Mouse (Mus musculus) midbrain, embryonic 15.5 days (tissue): ENCODE measurements around the gene 1700049E17Rik2. TPM values are rescaled to one million over a fixed set of nuclear protein-coding genes. Genes with fewer than 3 reads are reported as not detected.
"Not testable (repeated sequence)": the region's sequence is repeated elsewhere in the genome, so short reads cannot be mapped to it uniquely, and the experiment has no call there.

Experiments used
- ATAC-seq: fragments of 200-750 bp; cut with Nextera tagmentation; replicated peaks from 2 replicates; pipeline ENCODE4 v1.8.0; 2017; ENCODE audit warnings: moderate TSS enrichment
- H3K27ac ChIP-seq: fragments of 300-500 bp; sonication (generic); 2 replicates; pipeline ENCODE4 v1.5.1; 2015; ENCODE audit warnings: mild to moderate bottlenecking, inconsistent platforms
- H3K27me3 ChIP-seq: fragments of 300-500 bp; sonication (generic); replicated peaks from 2 replicates; pipeline ENCODE4 v1.6.1; 2015; ENCODE audit warnings: inconsistent platforms
- H3K36me3 ChIP-seq: fragments of 300-500 bp; sonication (generic); replicated peaks from 2 replicates; pipeline ENCODE4 v1.6.1; 2015; ENCODE audit warnings: inconsistent platforms
- H3K4me1 ChIP-seq: fragments of 300-500 bp; sonication (generic); 2 replicates; pipeline ENCODE4 v1.6.1; 2015; ENCODE audit warnings: inconsistent platforms
- H3K4me2 ChIP-seq: fragments of 300-500 bp; sonication (generic); 2 replicates; pipeline ENCODE4 v1.6.1; 2015; ENCODE audit warnings: inconsistent platforms, mild to moderate bottlenecking, moderate library complexity
- H3K4me3 ChIP-seq: fragments of 300-500 bp; sonication (generic); 2 replicates; pipeline ENCODE4 v1.5.1; 2015; ENCODE audit warnings: mild to moderate bottlenecking, inconsistent platforms
- H3K9ac ChIP-seq: fragments of 300-500 bp; sonication (generic); 2 replicates; pipeline ENCODE4 v1.6.1; 2015; ENCODE audit warnings: mild to moderate bottlenecking, inconsistent platforms
- H3K9me3 ChIP-seq: fragments of 300-500 bp; sonication (generic); 2 replicates; pipeline ENCODE4 v1.6.1; 2016; ENCODE audit warnings: inconsistent platforms
- WGBS: fragments of 180-500 bp; shearing (Covaris S2); methylation state at CpG from one replicate; pipeline ENCODE4 v1.1.7; 2015; ENCODE audit warnings: mixed read lengths; 5-methylcytosine and 5-hydroxymethylcytosine counted together
- polyA plus RNA-seq: library from polyadenylated mRNA; unstranded; fragments of >200 nt; fragmentation: Nextera tagmentation; extraction: Ambion mirVana; gene quantifications from 2 replicates; pipeline ENCODE4 v1.2.1, GENCODE M21; 2015

The 1700049E17Rik2 gene
- not detected in 2 replicates for polyA plus RNA-seq

GRCm38 (mm10) chr14:41572911-41573310 lies at the start of gene 1700049E17Rik2:
TSS of gene 1700049E17Rik2 (plus strand) at chr14:41573211.
- H3K27ac ChIP-seq, H3K9ac ChIP-seq, H3K9me3 ChIP-seq, H3K4me1 ChIP-seq, H3K4me3 ChIP-seq, H3K36me3 ChIP-seq, H3K4me2 ChIP-seq, ATAC-seq, H3K27me3 ChIP-seq: not testable (repeated sequence)
- WGBS: no CpG with 5 or more reads among the region's 1 CpGs

- ATAC-seq, H3K9me3 ChIP-seq: not testable (repeated sequence)
These were observed 48.3 kb upstream of the 1700049E17Rik2 start for GRCm38 (mm10) chr14:41524695-41525094.

GRCm38 (mm10) chr14:41555483-41555882 lies 17.5 kb upstream of the 1700049E17Rik2 start, which contains the start of gene Gm7970:
TSS of gene Gm7970 (minus strand) at chr14:41555583.
- H3K9ac ChIP-seq, H3K9me3 ChIP-seq, H3K27me3 ChIP-seq, H3K4me3 ChIP-seq, H3K4me2 ChIP-seq, ATAC-seq, H3K4me1 ChIP-seq, H3K27ac ChIP-seq, H3K36me3 ChIP-seq: not testable (repeated sequence)
- no CpG with 5 or more reads among the region's 2 CpGs for WGBS

More at GRCm38 (mm10) chr14:41524695-41525094, 48.3 kb upstream of the 1700049E17Rik2 start:
- H3K4me1 ChIP-seq, H3K9ac ChIP-seq, H3K27ac ChIP-seq, H3K4me2 ChIP-seq, H3K36me3 ChIP-seq, H3K27me3 ChIP-seq, H3K4me3 ChIP-seq: not testable (repeated sequence)
- 78% methylated on average over 1 of the region's 1 CpGs for WGBS

GRCm38 (mm10) chr14:41586346-41586745 lies 13.3 kb downstream of the 1700049E17Rik2 start:
- not testable (repeated sequence) for H3K9me3 ChIP-seq, H3K4me2 ChIP-seq, H3K4me3 ChIP-seq, H3K9ac ChIP-seq, ATAC-seq, H3K27me3 ChIP-seq, H3K4me1 ChIP-seq, H3K36me3 ChIP-seq, H3K27ac ChIP-seq
- WGBS: 73% methylated on average over 1 of the region's 1 CpGs

- ATAC-seq, H3K36me3 ChIP-seq, H3K27ac ChIP-seq, H3K4me2 ChIP-seq, H3K4me3 ChIP-seq, H3K27me3 ChIP-seq, H3K9me3 ChIP-seq, H3K4me1 ChIP-seq, H3K9ac ChIP-seq: not testable (repeated sequence)
- 96% methylated on average over 15 of the region's 15 CpGs for WGBS
These were observed 27.9 kb downstream of the 1700049E17Rik2 start for GRCm38 (mm10) chr14:41600935-41601334.

GRCm38 (mm10) chr14:41610690-41611089 lies 37.7 kb downstream of the 1700049E17Rik2 start:
- H3K36me3 ChIP-seq, H3K9me3 ChIP-seq, ATAC-seq, H3K4me3 ChIP-seq, H3K9ac ChIP-seq, H3K4me2 ChIP-seq, H3K27me3 ChIP-seq, H3K4me1 ChIP-seq, H3K27ac ChIP-seq: not testable (repeated sequence)
- 84% methylated on average over 1 of the region's 1 CpGs for WGBS

GRCm38 (mm10) chr14:41622535-41622934 lies 49.5 kb downstream of the 1700049E17Rik2 start:
- not testable (repeated sequence) for H3K27ac ChIP-seq, H3K9ac ChIP-seq, H3K4me2 ChIP-seq, H3K9me3 ChIP-seq, H3K4me1 ChIP-seq, ATAC-seq, H3K4me3 ChIP-seq, H3K36me3 ChIP-seq, H3K27me3 ChIP-seq
- WGBS: 88% methylated on average over 5 of the region's 5 CpGs

GRCm38 (mm10) chr14:41624512-41624911 lies 51.5 kb downstream of the 1700049E17Rik2 start, which contains the start of gene Gm3072:
TSS of gene Gm3072 (minus strand) at chr14:41624612.
- H3K9ac ChIP-seq: not testable (repeated sequence)

GRCm38 (mm10) chr14:41630144-41630543 lies 57.1 kb downstream of the 1700049E17Rik2 start:
- 98% methylated on average over 10 of the region's 11 CpGs for WGBS

More at GRCm38 (mm10) chr14:41624512-41624911, 51.5 kb downstream of the 1700049E17Rik2 start, which contains the start of gene Gm3072:
- ATAC-seq, H3K4me1 ChIP-seq, H3K27me3 ChIP-seq, H3K27ac ChIP-seq, H3K9me3 ChIP-seq, H3K4me3 ChIP-seq, H3K36me3 ChIP-seq, H3K4me2 ChIP-seq: not testable (repeated sequence)
- WGBS: 80% methylated on average over 1 of the region's 2 CpGs

More at GRCm38 (mm10) chr14:41630144-41630543, 57.1 kb downstream of the 1700049E17Rik2 start:
- H3K4me2 ChIP-seq, H3K27ac ChIP-seq, H3K36me3 ChIP-seq, H3K9me3 ChIP-seq, H3K4me3 ChIP-seq, H3K27me3 ChIP-seq, H3K9ac ChIP-seq, ATAC-seq, H3K4me1 ChIP-seq: not testable (repeated sequence)

Other genes with a start within 250 kb of the 1700049E17Rik2 start
- gene Gm5798, start 224.6 kb upstream of the 1700049E17Rik2 start, polyA plus RNA-seq: not detected in 2 replicates
- not detected in 2 replicates for gene Gm7945, start 186.8 kb upstream of the 1700049E17Rik2 start, polyA plus RNA-seq
- not detected in 2 replicates for gene Gm6482, start 164.9 kb upstream of the 1700049E17Rik2 start, polyA plus RNA-seq
- gene Gm7954, start 119.7 kb upstream of the 1700049E17Rik2 start, polyA plus RNA-seq: not detected in 2 replicates
- not detected in 2 replicates for gene Gm3486, start 83.7 kb upstream of the 1700049E17Rik2 start, polyA plus RNA-seq
- gene Gm7970, start 17.6 kb upstream of the 1700049E17Rik2 start, polyA plus RNA-seq: not detected in 2 replicates
- not detected in 2 replicates for gene Gm3072, start 51.4 kb downstream of the 1700049E17Rik2 start, polyA plus RNA-seq
- not detected in 2 replicates for gene Gm3676, start 73.3 kb downstream of the 1700049E17Rik2 start, polyA plus RNA-seq
- gene Gm8068, start 128.7 kb downstream of the 1700049E17Rik2 start, polyA plus RNA-seq: not detected in 2 replicates
- gene Gm7929, start 177.4 kb downstream of the 1700049E17Rik2 start, polyA plus RNA-seq: not detected in 2 replicates
- gene Gm47189, start 199.2 kb downstream of the 1700049E17Rik2 start, polyA plus RNA-seq: not detected in 2 replicates